In genomic region chr10:75632633-75633032, GRCm38 (mm10) we compare ENCODE assay signal across 8 mouse cellular contexts. TPM values are rescaled to one million over a fixed set of nuclear protein-coding genes. Genes with fewer than 3 reads are reported as not detected.
DNase-seq lines count a peak whose midpoint lies in the region; ATAC-seq lines count a peak whose summit lies in the region.

No protein-coding gene starts in this region.

- no peak for ATAC-seq in erythroblast, adult 5-6 weeks (replicated peaks; ENCODE audit: low FRiP score, poor library complexity, severe bottlenecking)

- DNase-seq in adrenal gland, adult (ENCODE audit: inconsistent age in 2 of 2, low spot score in 1 of 2): peak; percentile 63 to 73
- no peak for DNase-seq in adrenal gland, adult 8-10 months
- peak; percentile 28 to 38 for DNase-seq in layer of hippocampus, postnatal 10 days (ENCODE audit: low spot score in 2 of 2)
- DNase-seq in layer of hippocampus, adult 8-10 months (ENCODE audit: low spot score in 2 of 2): no peak
- peak; percentile 87 for DNase-seq in gastrocnemius, postnatal 25 days
- DNase-seq in retina, embryonic 14.5 days (ENCODE audit: low spot score): peak; percentile 15
- no peak for DNase-seq in urinary bladder, adult 18-20 months (ENCODE audit: low spot score in 2 of 2)

RNA-seq across cellular contexts. Expression of gene Susd2, which starts 11.2 kb away (rescaled TPM):
- total RNA-seq in adrenal gland, adult 8-10 months (2022): 10 to 100 TPM in 2 of 4 experiments, 1 to 10 TPM in 2; 9.4 to 15.1 (median 11.5) TPM
- 1 to 10 TPM; 1.6 to 2.8 TPM for total RNA-seq in layer of hippocampus, postnatal 10 days (2021)
- total RNA-seq in layer of hippocampus, adult 8-10 months (2022): 1 to 10 TPM; 2.5 to 3.8 (median 3.0) TPM
- total RNA-seq in gastrocnemius, postnatal 25 days (2021): 1 to 10 TPM; 1.3 to 1.8 TPM
- total RNA-seq in erythroblast, adult 5-6 weeks (2015; ENCODE audit: low replicate concordance): 1.7 and 5.2 TPM in 2 replicates
- 3.8 and 4.0 TPM in 2 replicates for total RNA-seq in erythroblast, adult 5-6 weeks (2017; ENCODE audit: low replicate concordance)

RNA-seq across cellular contexts. Expression of gene Ggt5, which starts 43.5 kb away (rescaled TPM):
- total RNA-seq in adrenal gland, adult 8-10 months (2022): 1 to 10 TPM; 4.2 to 9.6 (median 5.7) TPM
- total RNA-seq in layer of hippocampus, postnatal 10 days (2021): 1 to 10 TPM; 2.6 to 2.9 TPM
- 1 to 10 TPM; 2.6 to 5.0 (median 4.3) TPM for total RNA-seq in layer of hippocampus, adult 8-10 months (2022)
- 1 to 10 TPM; 4.9 to 5.3 TPM for total RNA-seq in gastrocnemius, postnatal 25 days (2021)
- total RNA-seq in erythroblast, adult 5-6 weeks (2015; ENCODE audit: low replicate concordance): 0.42 and 1.3 TPM in 2 replicates
- total RNA-seq in erythroblast, adult 5-6 weeks (2017; ENCODE audit: low replicate concordance): 4.9 and 6.6 TPM in 2 replicates

Comparison
In these comparisons a context has a peak if more than half of its experiments do, and no peak if none do; other contexts are left out.
1. DNase-seq: peak in adrenal gland, adult (2 of 2), layer of hippocampus, postnatal 10 days (2 of 2), gastrocnemius, postnatal 25 days (single experiment) and retina, embryonic 14.5 days (single experiment); none in adrenal gland, adult 8-10 months (single experiment), layer of hippocampus, adult 8-10 months (0 of 2) and urinary bladder, adult 18-20 months (0 of 2).